Mouse (Mus musculus): Measurements from ENCODE around the gene Kcnh1.

- TF ChIP-seq CTCF (IDR thresholded peaks at IDR 0.05; ENCODE audit: extremely low read depth, insufficient read depth, insufficient read length, insufficient replicate concordance): no peak
- TF ChIP-seq POLR2A (IDR thresholded peaks at IDR 0.05; ENCODE audit: low read depth, low read length): no peak
These were observed 148.9 kb downstream of the Kcnh1 start for GRCm38 (mm10) chr1:192339361-192340077.
